Comparison of ENCODE assay signal across 12 mouse cellular contexts in genomic region chr12:104899161-104899560, GRCm38 (mm10). TPM values are rescaled to one million over a fixed set of nuclear protein-coding genes. Genes with fewer than 3 reads are reported as not detected.
DNase-seq lines count a peak whose midpoint lies in the region; ATAC-seq and TF ChIP-seq lines count a peak whose summit lies in the region.
"Had no signal": no experiment of that assay in that cellular context is flagged by ENCODE, and none has a peak within 500 bp of the region (broad histone marks: within the 10 kb centered on the region; RNA-seq: fewer than 3 reads in every experiment).

No protein-coding gene starts in this region.

- H3K9ac ChIP-seq in hindbrain, embryonic 12.5 days: no peak overlapping the region
- no peak overlapping the region for H3K9ac ChIP-seq in hindbrain, embryonic 11.5 days (ENCODE audit: low read depth, low read length)
- no peak overlapping the region for H3K9ac ChIP-seq in midbrain, postnatal 0 days (replicated peaks; ENCODE audit: low read length, poor library complexity, severe bottlenecking)
- no peak overlapping the region for H3K9ac ChIP-seq in midbrain, embryonic 11.5 days (ENCODE audit: low read length)
- no peak overlapping the region for H3K9ac ChIP-seq in kidney, postnatal 0 days (ENCODE audit: low read depth, low read length)
- H3K9ac ChIP-seq: midbrain, embryonic 12.5 days had no signal

- H3K27ac ChIP-seq in hindbrain, embryonic 12.5 days: 0 out of 2 replicates have a peak overlapping the region, but pooled peaks have one; percentile 23
- no peak overlapping the region for H3K27ac ChIP-seq in hindbrain, embryonic 11.5 days (ENCODE audit: low read depth, low read length)
- H3K27ac ChIP-seq in midbrain, postnatal 0 days (ENCODE audit: low read depth, low read length): no peak overlapping the region
- H3K27ac ChIP-seq in midbrain, embryonic 11.5 days (ENCODE audit: low read depth, low read length): no peak overlapping the region
- H3K27ac ChIP-seq in kidney, postnatal 0 days: peak overlapping the region; percentile 54; the same call in 1 of the 2 replicates
- H3K27ac ChIP-seq: midbrain, embryonic 12.5 days had no signal

- TF ChIP-seq CTCF in midbrain, postnatal 0 days (IDR thresholded peaks at IDR 0.05): 0 out of 2 replicates have a peak, but pooled peaks have one; percentile 20
- no peak for TF ChIP-seq CTCF in kidney, postnatal 0 days (IDR thresholded peaks at IDR 0.05; ENCODE audit: low read depth)

- WGBS in hindbrain, embryonic 12.5 days: 66% methylated on average over 11 of the region's 11 CpGs
- WGBS in hindbrain, embryonic 11.5 days: 66% methylated on average over 11 of the region's 11 CpGs
- WGBS in midbrain, postnatal 0 days: 66% methylated on average over 11 of the region's 11 CpGs
- WGBS in midbrain, embryonic 11.5 days: 65% methylated on average over 11 of the region's 11 CpGs
- 46% methylated on average over 11 of the region's 11 CpGs for WGBS in kidney, postnatal 0 days

- H3K9me3 ChIP-seq in hindbrain, embryonic 12.5 days (replicated peaks): peaks cover 3% of the 10 kb centered on the region; the same call in 1 of the 2 replicates
- H3K9me3 ChIP-seq in hindbrain, embryonic 11.5 days (ENCODE audit: control insufficient read depth, low read length): no peaks in the 10 kb centered on the region
- H3K9me3 ChIP-seq in midbrain, postnatal 0 days (ENCODE audit: low read length): no peaks in the 10 kb centered on the region
- H3K9me3 ChIP-seq in midbrain, embryonic 11.5 days (ENCODE audit: control insufficient read depth, low read length): no peaks in the 10 kb centered on the region
- H3K9me3 ChIP-seq in kidney, postnatal 0 days (replicated peaks; ENCODE audit: low read length): no peaks in the 10 kb centered on the region
- H3K9me3 ChIP-seq: midbrain, embryonic 12.5 days had no signal

- no peaks in the 10 kb centered on the region for H3K36me3 ChIP-seq in hindbrain, embryonic 12.5 days
- no peaks in the 10 kb centered on the region for H3K36me3 ChIP-seq in hindbrain, embryonic 11.5 days (ENCODE audit: control insufficient read depth, insufficient read depth, low read length)
- no peaks in the 10 kb centered on the region for H3K36me3 ChIP-seq in midbrain, postnatal 0 days (ENCODE audit: insufficient read depth, low read length)
- no peaks in the 10 kb centered on the region for H3K36me3 ChIP-seq in midbrain, embryonic 11.5 days (ENCODE audit: control insufficient read depth, insufficient read depth, low read length)
- no peaks in the 10 kb centered on the region for H3K36me3 ChIP-seq in kidney, postnatal 0 days (ENCODE audit: insufficient read depth, low read length)
- H3K36me3 ChIP-seq: midbrain, embryonic 12.5 days had no signal

- H3K4me2 ChIP-seq in hindbrain, embryonic 12.5 days (replicated peaks): no peak overlapping the region
- no peak overlapping the region for H3K4me2 ChIP-seq in hindbrain, embryonic 11.5 days (replicated peaks; ENCODE audit: low read depth, low read length)
- H3K4me2 ChIP-seq in midbrain, postnatal 0 days (ENCODE audit: low read depth, low read length, poor library complexity, severe bottlenecking): no peak overlapping the region
- no peak overlapping the region for H3K4me2 ChIP-seq in midbrain, embryonic 11.5 days
- H3K4me2 ChIP-seq in kidney, postnatal 0 days (ENCODE audit: low read length): no peak overlapping the region
- H3K4me2 ChIP-seq: heart, embryonic 11.5 days; midbrain, embryonic 12.5 days had no signal

- H3K4me3 ChIP-seq in hindbrain, embryonic 12.5 days: no peak overlapping the region
- no peak overlapping the region for H3K4me3 ChIP-seq in hindbrain, embryonic 11.5 days (ENCODE audit: low read depth, low read length)
- H3K4me3 ChIP-seq in midbrain, postnatal 0 days (ENCODE audit: low read depth, low read length): no peak overlapping the region
- no peak overlapping the region for H3K4me3 ChIP-seq in midbrain, embryonic 11.5 days (ENCODE audit: low read depth, low read length)
- no peak overlapping the region for H3K4me3 ChIP-seq in kidney, postnatal 0 days (replicated peaks; ENCODE audit: low read depth, low read length)
- H3K4me3 ChIP-seq: midbrain, embryonic 12.5 days had no signal

- no peak for ATAC-seq in hindbrain, embryonic 12.5 days (ENCODE audit: low FRiP score)
- ATAC-seq in hindbrain, embryonic 11.5 days (ENCODE audit: low FRiP score): no peak
- no peak for ATAC-seq in midbrain, postnatal 0 days (ENCODE audit: low FRiP score)
- no peak for ATAC-seq in midbrain, embryonic 11.5 days (ENCODE audit: low FRiP score)
- ATAC-seq in kidney, postnatal 0 days (replicated peaks; ENCODE audit: low FRiP score, low read depth): no peak
- ATAC-seq: forebrain, embryonic 16.5 days had no signal

- peaks cover 26% of the 10 kb centered on the region for H3K4me1 ChIP-seq in hindbrain, embryonic 12.5 days
- peaks cover 4% of the 10 kb centered on the region; the same call in 1 of the 2 replicates for H3K4me1 ChIP-seq in hindbrain, embryonic 11.5 days (replicated peaks; ENCODE audit: control insufficient read depth, insufficient read depth, low read length)
- H3K4me1 ChIP-seq in midbrain, postnatal 0 days (ENCODE audit: insufficient read depth, low read length): no peaks in the 10 kb centered on the region; the same call in 1 of the 2 replicates
- peaks cover 6% of the 10 kb centered on the region; the same call in 1 of the 2 replicates for H3K4me1 ChIP-seq in midbrain, embryonic 11.5 days (ENCODE audit: control insufficient read depth, insufficient read depth, low read length)
- H3K4me1 ChIP-seq in kidney, postnatal 0 days (replicated peaks; ENCODE audit: insufficient read depth, low read length): peaks cover 10% of the 10 kb centered on the region; the same call in 1 of the 2 replicates

- intact Hi-C loops in left cerebral cortex, postnatal 14 days (cut with DNase I): no loop called here

- no peak for DNase-seq in hindbrain, embryonic 11.5 days (ENCODE audit: low spot score)
- no peak for DNase-seq in midbrain, postnatal 0 days (ENCODE audit: low spot score)
- DNase-seq in midbrain, embryonic 11.5 days (ENCODE audit: low spot score, missing footprints): no peak
- DNase-seq in kidney, postnatal 0 days (ENCODE audit: low spot score): peak; percentile 30
- DNase-seq in left cerebral cortex, postnatal 14 days (ENCODE audit: low spot score in 2 of 2): no peak
- DNase-seq in adrenal gland, adult 18-20 months (ENCODE audit: low spot score in 2 of 2): no peak
- no peak for DNase-seq in layer of hippocampus, adult 11-12 months (ENCODE audit: low spot score)

- H3K27me3 ChIP-seq in hindbrain, embryonic 12.5 days: 0 out of 2 replicates have a peak, but pooled peaks cover 3% of the 10 kb centered on the region
- no peaks in the 10 kb centered on the region for H3K27me3 ChIP-seq in hindbrain, embryonic 11.5 days (ENCODE audit: control insufficient read depth, insufficient read depth, low read length)
- H3K27me3 ChIP-seq in midbrain, postnatal 0 days (ENCODE audit: insufficient read depth, low read length): no peaks in the 10 kb centered on the region
- no peaks in the 10 kb centered on the region for H3K27me3 ChIP-seq in midbrain, embryonic 11.5 days (ENCODE audit: control insufficient read depth, insufficient read depth, low read length)
- no peaks in the 10 kb centered on the region for H3K27me3 ChIP-seq in kidney, postnatal 0 days (ENCODE audit: insufficient read depth, low read length)

RNA-seq across cellular contexts. Expression of gene Clmn, which starts 34.3 kb away (rescaled TPM):
- 2.8 and 4.1 TPM in 2 replicates for polyA plus RNA-seq in hindbrain, embryonic 12.5 days (2016; fragmentation: Nextera tagmentation; extraction: Ambion mirVana)
- polyA plus RNA-seq in hindbrain, embryonic 11.5 days (2014; fragmentation: Nextera tagmentation; extraction: Ambion mirVana): 2.8 and 4.3 TPM in 2 replicates
- total RNA-seq in midbrain, postnatal 0 days (2014; rRNA removed): 2.2 and 3.1 TPM in 2 replicates
- 1.4 and 2.4 TPM in 2 replicates for polyA plus RNA-seq in midbrain, postnatal 0 days (2015; fragmentation: Nextera tagmentation; extraction: Ambion mirVana)
- 1.9 and 2.5 TPM in 2 replicates for polyA plus RNA-seq in midbrain, embryonic 11.5 days (2014; fragmentation: Nextera tagmentation; extraction: Ambion mirVana)
- polyA plus RNA-seq in kidney, postnatal 0 days (2015; fragmentation: Nextera tagmentation; extraction: Ambion mirVana): 6.0 and 7.3 TPM in 2 replicates
- total RNA-seq in left cerebral cortex, postnatal 14 days (2021): 10 to 100 TPM; 27.4 to 28.7 TPM
- total RNA-seq in adrenal gland, adult 18-20 months (2021): 10 to 100 TPM; 12.8 to 15.9 TPM
- total RNA-seq: MEL had no signal

Comparison
In these comparisons a context has a peak if more than half of its experiments do, and no peak if none do; other contexts are left out.
1. H3K27ac ChIP-seq: peak in hindbrain, embryonic 12.5 days (single experiment) and kidney, postnatal 0 days (single experiment); none in hindbrain, embryonic 11.5 days (single experiment), midbrain, postnatal 0 days (single experiment) and midbrain, embryonic 11.5 days (single experiment).